Mouse (Mus musculus) CD8-positive naive resting alpha-beta T cell, adult 57 days (primary cell): Measurements from ENCODE around the gene Ifngr2. TPM values are rescaled to one million over a fixed set of nuclear protein-coding genes. Genes with fewer than 3 reads are reported as not detected.

Source experiments
- total RNA-seq: library from RNA; stranded (reverse); gene quantifications from one replicate; pipeline ENCODE4 v1.2.4, GENCODE M21; 2023

Gene Ifngr2
- total RNA-seq, result 107 TPM

GRCm38 (mm10) chr16:91546836-91547741, at the start of gene Ifngr2:
TSS of gene Ifngr2 (plus strand) at chr16:91547072.

GRCm38 (mm10) chr16:91597672-91598010, 50.8 kb downstream of the Ifngr2 start, which contains the start of gene Tmem50b:
TSS of gene Tmem50b (minus strand) at chr16:91597800.

Other genes starting within 250 kb of the Ifngr2 start
- gene Ifnar2, start 174.3 kb upstream of the Ifngr2 start, total RNA-seq, result 59.4 TPM
- not detected for gene Gm21970, start 155.4 kb upstream of the Ifngr2 start, total RNA-seq
- 61.6 TPM for gene Il10rb, start 140.9 kb upstream of the Ifngr2 start, total RNA-seq
- gene Ifnar1, start 61.8 kb upstream of the Ifngr2 start, total RNA-seq, result 121 TPM
- gene Tmem50b, start 50.7 kb downstream of the Ifngr2 start, total RNA-seq, result 19.6 TPM
- gene Dnajc28, start 72.0 kb downstream of the Ifngr2 start, total RNA-seq, result 0.98 TPM
- 102 TPM for gene Gart, start 99.9 kb downstream of the Ifngr2 start, total RNA-seq
- gene Son, start 100.4 kb downstream of the Ifngr2 start, total RNA-seq, result 431 TPM
- 82.3 TPM for gene Donson, start 141.7 kb downstream of the Ifngr2 start, total RNA-seq
- gene Cryzl1, start 181.9 kb downstream of the Ifngr2 start, total RNA-seq, result 26.9 TPM
- gene Itsn1, start 182.2 kb downstream of the Ifngr2 start, total RNA-seq, result 6.3 TPM